Mouse (Mus musculus) MEL (cell line): ENCODE measurements around the gene Sipa1l1. TPM values are rescaled to one million over a fixed set of nuclear protein-coding genes. Genes with fewer than 3 reads are reported as not detected.

Source experiments
- DNase-seq: peaks from one replicate; pipeline ENCODE4 v3.0.0; 2011; ENCODE audit warnings: low read depth, low spot score
- H3K27ac ChIP-seq: 2 replicates; pipeline ENCODE4 v1.5.1; 2012; ENCODE audit warnings: low read depth, mild to moderate bottlenecking, control low read depth, low read length, moderate library complexity; ENCODE audit not compliant: control insufficient read depth
- H3K27me3 ChIP-seq, 2 experiments: fragments of 150-350 bp in 1 of 2; sonication (generic) in 1 of 2; 2 replicates each; pipeline ENCODE4 v1.6.1; 2012; ENCODE audit warnings: low read length in 2 of 2, mild to moderate bottlenecking in 2 of 2, improper control_type of control experiment in 1 of 2, moderate library complexity in 1 of 2; ENCODE audit not compliant: insufficient read depth in 2 of 2, control insufficient read depth in 1 of 2
- H3K36me3 ChIP-seq, 2 experiments: 2 replicates each; pipeline ENCODE4 v1.6.1; 2012 to 2014; ENCODE audit warnings: low read length in 2 of 2, improper control_type of control experiment in 1 of 2, inconsistent platforms in 1 of 2, mild to moderate bottlenecking in 1 of 2; ENCODE audit not compliant: insufficient read depth in 2 of 2, control insufficient read depth in 1 of 2
- H3K4me1 ChIP-seq, 2 experiments: fragments of 150-350 bp in 1 of 2; sonication (generic) in 1 of 2; 2 replicates each; pipeline ENCODE4 v1.6.1; 2012; ENCODE audit warnings: low read length in 2 of 2, improper control_type of control experiment in 1 of 2, mild to moderate bottlenecking in 1 of 2; ENCODE audit not compliant: insufficient read depth in 2 of 2, control insufficient read depth in 1 of 2
- H3K4me3 ChIP-seq, 2 experiments: fragments of 150-350 bp in 1 of 2; sonication (generic) in 1 of 2; 2 replicates each; pipeline ENCODE4 v1.5.1; 2012; ENCODE audit warnings: low read depth in 2 of 2, low read length in 2 of 2, mild to moderate bottlenecking in 2 of 2, moderate library complexity in 2 of 2, control low read depth in 1 of 2, improper control_type of control experiment in 1 of 2; ENCODE audit not compliant: control insufficient read depth in 1 of 2, insufficient read depth in 1 of 2
- H3K79me2 ChIP-seq: 2 replicates; pipeline ENCODE4 v1.6.1; 2012; ENCODE audit warnings: mild to moderate bottlenecking, low read length, moderate library complexity; ENCODE audit not compliant: control insufficient read depth, poor library complexity, insufficient read depth
- H3K9ac ChIP-seq: 2 replicates; pipeline ENCODE4 v1.6.1; 2012; ENCODE audit warnings: low read depth, mild to moderate bottlenecking, control low read depth, low read length, moderate library complexity; ENCODE audit not compliant: control insufficient read depth, poor library complexity, severe bottlenecking
- H3K9me3 ChIP-seq: fragments of 150-350 bp; sonication (generic); replicated peaks from 2 replicates; pipeline ENCODE4 v1.6.1; 2012; ENCODE audit warnings: mild to moderate bottlenecking, low read length, improper control_type of control experiment, moderate library complexity; ENCODE audit not compliant: insufficient read depth
- CHD2 ChIP-seq: IDR thresholded peaks from 2 replicates; pipeline ENCODE4 v1.6.1; 2011; ENCODE audit warnings: low read length, improper control_type of control experiment
- ELF1 ChIP-seq: IDR thresholded peaks from 2 replicates; pipeline ENCODE4 v1.6.1; 2014; ENCODE audit warnings: low read depth, mild to moderate bottlenecking, inconsistent platforms, low read length, improper control_type of control experiment, moderate library complexity
- EP300 ChIP-seq, 2 experiments: IDR thresholded peaks; 2 replicates each; pipeline ENCODE4 v1.6.1; 2011; ENCODE audit warnings: improper control_type of control experiment in 2 of 2, low read length in 2 of 2, low read depth in 1 of 2, mild to moderate bottlenecking in 1 of 2
- KAT2A ChIP-seq: conservative IDR thresholded peaks from 2 replicates; pipeline ENCODE4 v1.6.1; 2012; ENCODE audit warnings: low read depth, low read length, improper control_type of control experiment, inconsistent platforms
- MAZ ChIP-seq: IDR thresholded peaks from 2 replicates; pipeline ENCODE4 v1.6.1; 2012; ENCODE audit warnings: low read depth, mild to moderate bottlenecking, inconsistent platforms, low read length, improper control_type of control experiment
- MEF2A ChIP-seq: IDR thresholded peaks from 2 replicates; pipeline ENCODE4 v1.6.1; 2014; ENCODE audit warnings: low read depth, mild to moderate bottlenecking, inconsistent platforms, low read length, improper control_type of control experiment; ENCODE audit not compliant: poor library complexity, insufficient replicate concordance, severe bottlenecking; ENCODE audit errors: extremely low read depth
- NELFE ChIP-seq: IDR thresholded peaks from 2 replicates; pipeline ENCODE4 v1.6.1; 2011; ENCODE audit warnings: low read depth, low read length, improper control_type of control experiment
- NRF1 ChIP-seq: IDR thresholded peaks from 2 replicates; pipeline ENCODE4 v1.6.1; 2014; ENCODE audit warnings: low read depth, mild to moderate bottlenecking, inconsistent platforms, low read length, improper control_type of control experiment, moderate library complexity; ENCODE audit not compliant: poor library complexity, insufficient read depth, severe bottlenecking
- POLR2AphosphoS2 ChIP-seq: IDR thresholded peaks from 2 replicates; pipeline ENCODE4 v1.6.1; 2011; ENCODE audit warnings: low read length, improper control_type of control experiment
- RAD21 ChIP-seq: IDR thresholded peaks from 2 replicates; pipeline ENCODE4 v1.6.1; 2011; ENCODE audit warnings: mild to moderate bottlenecking, low read depth, low read length, improper control_type of control experiment
- TBP ChIP-seq: IDR thresholded peaks from 2 replicates; pipeline ENCODE4 v1.8.0; 2011; ENCODE audit warnings: low read depth, low read length, improper control_type of control experiment
- UBTF ChIP-seq: IDR thresholded peaks from 2 replicates; pipeline ENCODE4 v1.6.1; 2012; ENCODE audit warnings: low read depth, mild to moderate bottlenecking, inconsistent platforms, low read length, improper control_type of control experiment, moderate library complexity, borderline replicate concordance; ENCODE audit not compliant: insufficient read depth
- USF1 ChIP-seq: IDR thresholded peaks from 2 replicates; pipeline ENCODE4 v1.6.1; 2014; ENCODE audit warnings: low read depth, mild to moderate bottlenecking, inconsistent platforms, low read length, improper control_type of control experiment, moderate library complexity
- ZC3H11A ChIP-seq: IDR thresholded peaks from 2 replicates; pipeline ENCODE4 v1.6.1; 2012; ENCODE audit warnings: low read depth, mild to moderate bottlenecking, inconsistent platforms, low read length, improper control_type of control experiment
- polyA plus RNA-seq, 2 experiments: library from polyadenylated mRNA; stranded (reverse) in 1 of 2; unstranded in 1 of 2; fragments of >175 nt in 1 of 2; fragments of >200 nt in 1 of 2; gene quantifications; 2 replicates each; pipeline versions ENCODE4 v1.2.1 to v1.2.4; 2012; ENCODE audit warnings: low replicate concordance in 2 of 2, low read depth in 1 of 2; ENCODE audit not compliant: insufficient read length in 2 of 2, insufficient read depth in 1 of 2, missing spikeins in 1 of 2
- total RNA-seq: library from RNA; depleted of rRNA; stranded (reverse); fragments of 300-350 nt; gene quantifications from 2 replicates; pipeline ENCODE4 v1.2.3, GENCODE M21; 2012

The Sipa1l1 gene
- total and polyA plus RNA-seq, 3 experiments, result 18.1 to 42.7 (median 19.3) TPM

GRCm38 (mm10) chr12:82143371-82143770, 25.7 kb upstream of the Sipa1l1 start:
- Histone ChIP-seq H3K4me3 (no peak overlapping the region), H3K4me1 (0 out of 4 replicates have a peak, but pooled peaks cover 0 to 2% of the 10 kb centered on the region in 2 experiments), H3K27ac (no peak overlapping the region), H3K27me3 (no peaks in the 10 kb centered on the region; a peak in 1 of 4 replicates), H3K9ac (no peak overlapping the region), H3K36me3 (no peaks in the 10 kb centered on the region), H3K9me3 (no peaks in the 10 kb centered on the region), H3K79me2 (no peaks in the 10 kb centered on the region)
- no peak for DNase-seq
- TF ChIP-seq ELF1 (no peak), NELFE (no peak), POLR2AphosphoS2 (no peak), RAD21 (no peak), NRF1 (no peak), EP300 (IDR thresholded peaks at IDR 0.05; ENCODE audit: low read depth in 1 of 2, low read length in 2 of 2) (no peak), KAT2A (no peak), CHD2 (no peak), TBP (no peak), MEF2A (no peak), MAZ (no peak), ZC3H11A (no peak)

GRCm38 (mm10) chr12:82145173-82145572, 23.9 kb upstream of the Sipa1l1 start:
- Histone ChIP-seq H3K27ac (no peak overlapping the region), H3K36me3 (no peaks in the 10 kb centered on the region), H3K9ac (no peak overlapping the region), H3K9me3 (no peaks in the 10 kb centered on the region), H3K4me3 (no peak overlapping the region), H3K79me2 (no peaks in the 10 kb centered on the region), H3K4me1 (0 out of 4 replicates have a peak, but pooled peaks cover 0 to 2% of the 10 kb centered on the region in 2 experiments), H3K27me3 (no peaks in the 10 kb centered on the region; a peak in 2 of 4 replicates)
- TF ChIP-seq UBTF, result no peak
- no peak for TF ChIP-seq MEF2A
- no peak for TF ChIP-seq USF1
- no peak for TF ChIP-seq RAD21
- no peak for DNase-seq
